Mouse (Mus musculus): Measurements from ENCODE around the gene Plxnc1.
A peak's percentile ranks its signal among the peaks of the same experiment; 100 is the strongest.

Plxnc1 gene

DNA sequence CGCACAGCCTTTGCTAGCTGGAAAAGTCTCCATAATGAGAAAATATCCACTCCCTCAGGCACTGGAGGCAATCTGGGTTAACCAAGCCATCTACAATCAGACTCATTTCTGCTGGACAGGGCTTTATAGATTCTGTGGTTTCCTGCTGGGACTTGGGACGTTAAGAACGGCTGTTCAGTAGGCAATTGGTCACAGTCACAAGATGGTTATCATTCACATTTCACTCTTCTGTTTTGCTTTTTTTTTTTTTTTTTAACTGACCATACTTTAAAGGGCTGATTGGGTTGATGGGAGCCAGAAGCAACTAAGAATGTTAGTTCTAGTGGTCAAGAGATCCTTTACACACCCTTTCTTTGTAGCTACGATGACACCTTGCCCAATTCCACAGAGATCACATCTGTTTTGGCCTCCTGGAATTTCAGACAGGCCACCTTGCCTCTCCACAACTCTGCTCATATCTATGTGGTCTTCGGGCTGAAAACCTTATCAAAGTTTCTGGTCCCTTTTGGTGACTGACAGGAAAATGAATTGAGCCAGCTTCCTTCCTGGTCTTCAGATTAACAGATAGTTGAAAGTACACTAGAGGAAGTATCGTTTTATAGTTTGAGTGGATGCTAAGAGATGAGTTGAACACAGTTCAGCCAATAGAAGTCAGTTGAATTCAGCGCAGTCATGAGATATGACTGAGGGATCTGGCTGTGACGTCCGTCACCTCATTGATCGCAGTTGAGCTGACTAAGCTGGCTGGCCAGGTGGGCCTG is 3.5 kb upstream of the Plxnc1 start:
- DNase-seq (ENCODE audit: low read depth, low spot score) = no peak

DNA sequence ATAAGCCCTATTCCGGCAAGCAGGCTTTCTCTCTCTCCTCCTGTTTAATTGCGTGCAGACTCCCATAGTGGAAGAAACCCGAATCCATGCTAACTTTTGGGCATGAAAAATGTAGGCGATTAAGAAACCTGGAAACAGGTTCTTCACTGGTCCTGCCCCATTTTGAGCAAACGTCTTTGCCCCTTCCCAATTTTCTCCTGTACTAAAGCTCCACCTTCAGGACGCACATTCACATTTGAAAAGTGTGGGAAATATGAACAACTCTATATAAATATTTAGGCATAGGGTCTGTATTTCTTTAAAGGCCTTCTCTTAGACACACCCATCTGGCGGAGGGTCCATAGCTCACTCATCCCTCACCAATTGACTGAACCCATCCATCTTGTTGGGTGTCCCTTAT is 2.8 kb upstream of the Plxnc1 start:
- no peak for DNase-seq (ENCODE audit: low read depth, low spot score)

GRCm38 (mm10) chr10:94945206-94945711 is 624 bp upstream of the Plxnc1 start:
- no peak for DNase-seq (ENCODE audit: low read depth, low spot score)

DNA sequence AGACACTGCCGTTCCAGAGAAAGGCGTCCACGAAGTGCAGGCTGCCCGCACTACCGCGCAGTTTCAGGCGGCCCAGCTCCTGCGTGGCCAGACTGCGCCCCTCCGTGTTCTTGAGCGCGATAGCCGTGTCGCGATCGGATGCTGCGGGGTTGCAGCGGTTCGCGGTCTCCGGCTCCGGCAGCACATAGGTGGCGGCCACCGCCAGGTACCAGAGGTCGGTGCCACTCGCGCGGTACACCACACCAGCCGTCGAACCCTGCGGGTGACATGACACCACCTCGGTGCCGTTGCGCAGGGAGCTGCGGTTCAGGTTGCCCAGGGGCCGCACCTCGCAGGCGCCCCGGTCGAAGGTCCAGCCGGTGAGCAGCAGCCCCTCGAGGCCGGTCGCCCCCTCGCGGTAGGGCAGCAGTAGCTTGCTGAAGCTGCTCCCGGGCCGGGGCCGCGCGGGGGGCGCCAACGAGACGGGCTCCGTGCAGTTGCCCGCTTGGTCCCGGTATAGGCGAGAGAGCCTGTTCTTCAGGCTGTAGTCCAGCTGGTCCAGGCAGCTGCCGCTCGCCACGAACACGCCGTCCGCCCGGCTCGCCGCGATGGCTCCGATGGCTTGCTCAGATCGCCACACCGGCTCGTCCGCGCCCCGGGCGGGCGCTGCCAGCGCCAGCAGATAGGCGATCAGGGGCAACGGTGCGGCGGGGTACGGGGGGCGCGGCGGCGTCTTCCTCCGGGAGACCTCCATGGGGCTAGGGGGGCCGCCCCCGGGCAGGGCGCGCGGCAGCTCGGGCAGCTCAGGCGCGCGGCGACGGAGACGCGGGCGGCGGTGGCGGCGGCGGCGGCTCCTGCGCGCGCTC is 567 bp downstream of the Plxnc1 start:
- peak; percentile 75 for DNase-seq (ENCODE audit: low read depth, low spot score)

- peak; percentile 33 for DNase-seq (ENCODE audit: low read depth, low spot score)
These were observed 1.2 kb downstream of the Plxnc1 start for GRCm38 (mm10) chr10:94943401-94943845.

DNA sequence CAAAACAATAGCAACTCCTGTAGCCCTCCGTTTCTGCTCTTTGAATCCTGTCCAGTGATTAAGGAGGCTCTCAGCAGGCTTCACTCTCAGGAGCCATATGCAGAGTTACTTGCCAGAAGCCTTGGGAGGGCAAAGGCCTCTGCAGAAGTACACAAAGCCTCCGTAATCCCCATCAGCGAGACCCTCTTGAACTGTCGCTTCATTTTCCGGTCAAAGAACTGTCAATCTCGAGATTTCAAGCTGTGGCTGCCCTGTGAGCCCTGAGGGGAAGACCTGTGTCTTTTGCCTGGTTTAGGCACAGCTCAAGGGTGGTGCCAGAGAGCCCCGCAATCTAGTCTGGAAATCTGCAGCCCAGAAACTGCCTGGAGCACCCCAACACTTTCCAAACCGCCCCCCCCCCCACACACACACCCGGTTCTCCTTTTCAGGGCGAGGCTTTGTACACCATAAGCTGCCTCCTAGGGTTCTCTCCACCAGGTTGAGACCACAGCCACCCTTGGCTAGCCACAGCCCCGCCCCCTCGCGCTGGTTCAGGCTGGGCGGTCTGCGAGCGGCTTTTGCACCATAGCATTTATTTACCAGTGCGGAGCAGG is 2.1 kb downstream of the Plxnc1 start:
- peak; percentile 66 for DNase-seq (ENCODE audit: low read depth, low spot score)

DNA sequence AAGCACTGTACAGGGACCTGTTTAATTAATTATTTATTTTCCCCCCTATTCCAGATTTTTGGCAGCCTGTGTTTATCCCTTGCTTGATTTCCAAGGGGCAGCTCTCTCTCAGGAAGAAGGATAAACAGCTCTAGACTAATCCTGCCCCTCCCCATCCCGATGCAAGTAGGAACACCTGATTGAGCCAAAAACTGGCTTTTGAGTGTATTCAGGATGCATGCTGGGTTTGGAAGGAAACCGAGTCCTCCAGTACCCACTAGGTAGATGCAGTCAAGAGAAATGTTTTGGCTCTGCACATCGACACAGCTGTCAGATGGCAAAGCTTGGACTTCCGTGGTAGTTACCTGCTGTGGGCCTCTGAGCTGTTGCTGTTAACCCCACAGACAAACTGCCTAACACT is 3.1 kb downstream of the Plxnc1 start:
- DNase-seq (ENCODE audit: low read depth, low spot score) = no peak

DNA sequence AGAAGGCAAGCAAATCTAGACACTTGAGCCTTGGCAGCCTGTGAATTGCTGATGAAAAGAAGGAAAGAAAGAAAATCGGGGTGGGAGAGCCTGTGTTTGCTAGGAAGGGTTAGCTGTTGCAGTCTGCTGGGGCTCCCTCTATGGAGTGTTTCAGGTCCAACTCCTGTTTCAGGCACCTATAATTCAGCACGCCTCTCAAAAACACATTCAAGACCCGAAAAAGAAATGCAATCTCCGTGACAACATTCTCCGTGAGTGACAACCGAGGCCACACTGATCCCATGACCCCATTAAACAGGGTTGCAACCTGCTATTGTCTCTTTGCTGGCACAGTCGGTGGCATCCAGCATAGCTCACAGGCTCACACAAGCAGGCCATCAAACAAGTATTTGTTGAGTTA is 3.8 kb downstream of the Plxnc1 start:
- no peak for DNase-seq (ENCODE audit: low read depth, low spot score)

DNA sequence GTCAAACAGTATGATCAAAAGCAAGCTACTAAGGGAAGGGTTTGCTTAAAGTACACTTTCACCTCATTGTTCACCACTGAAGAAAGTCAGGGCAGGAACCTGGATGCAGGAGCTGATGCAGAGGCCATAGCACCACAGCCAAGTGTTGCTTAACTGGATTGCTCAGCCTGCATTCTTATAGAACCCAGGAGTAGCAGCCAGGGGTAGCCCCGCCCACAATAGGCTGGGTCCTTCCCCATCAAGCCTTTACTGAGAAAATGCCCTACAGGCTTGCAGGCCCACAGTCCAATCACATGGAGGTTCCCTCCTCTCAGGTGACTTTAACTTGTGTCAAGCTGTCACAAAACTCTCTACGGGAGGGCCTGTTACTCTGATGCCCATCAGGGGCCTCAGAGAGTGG is 4.6 kb downstream of the Plxnc1 start:
- DNase-seq (ENCODE audit: low read depth, low spot score) = no peak

DNA sequence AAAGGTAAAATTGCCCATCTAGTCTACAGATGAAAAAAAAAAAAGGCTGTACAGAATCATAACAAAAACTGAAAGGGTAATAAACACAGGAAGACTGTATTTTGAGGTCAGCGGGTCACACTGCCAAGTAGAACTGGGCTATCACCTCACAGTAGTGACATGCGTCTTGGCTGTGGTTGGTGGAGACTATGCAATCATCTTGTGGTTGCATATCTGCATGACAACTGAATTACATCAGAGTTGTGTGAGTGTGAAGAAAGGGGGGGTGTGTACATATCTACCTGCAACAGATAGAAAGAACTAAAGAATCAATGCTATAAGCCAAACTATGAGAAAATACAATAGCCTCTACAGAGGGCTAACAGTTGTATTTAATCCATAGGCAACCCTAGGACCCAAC is 5.7 kb downstream of the Plxnc1 start:
- no peak for DNase-seq (ENCODE audit: low read depth, low spot score)

DNA sequence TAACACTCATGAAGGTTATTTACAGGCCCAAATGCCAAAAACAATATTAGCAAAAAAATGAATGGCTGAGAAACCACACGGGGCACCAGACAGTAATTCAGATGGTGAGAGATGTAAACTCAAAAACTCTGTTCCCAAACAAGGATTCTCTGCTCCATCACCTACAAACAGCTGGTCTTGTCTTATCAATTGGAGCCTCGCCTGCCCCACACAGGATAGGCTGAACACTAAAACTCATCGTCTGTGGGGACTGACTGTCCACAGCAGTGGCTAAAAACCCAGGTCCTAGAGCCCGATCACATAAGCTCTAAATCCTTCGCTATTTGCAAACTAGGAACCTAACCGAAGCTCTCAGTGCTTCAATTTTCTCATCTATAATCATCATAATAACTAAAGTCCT is 6.3 kb downstream of the Plxnc1 start:
- no peak for DNase-seq (ENCODE audit: low read depth, low spot score)

DNA sequence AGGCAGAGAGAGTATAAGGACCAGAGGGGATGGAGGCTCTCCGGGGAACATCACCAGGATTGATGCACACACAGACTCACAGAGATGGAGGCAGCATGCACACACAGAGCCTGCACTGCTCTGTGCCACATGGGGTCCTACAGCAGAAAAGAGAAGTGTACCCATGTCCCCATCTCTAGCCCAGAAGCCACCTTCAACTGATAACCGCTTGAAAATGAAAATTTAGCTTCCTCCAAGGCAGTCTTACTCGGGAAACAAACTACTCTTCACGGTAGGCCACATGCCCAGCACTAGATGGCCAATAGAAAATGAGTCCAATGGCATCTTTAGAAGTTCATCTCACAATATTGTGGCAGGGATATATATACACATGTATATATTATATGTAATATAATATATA is 9.4 kb downstream of the Plxnc1 start:
- no peak for DNase-seq (ENCODE audit: low read depth, low spot score)

DNA sequence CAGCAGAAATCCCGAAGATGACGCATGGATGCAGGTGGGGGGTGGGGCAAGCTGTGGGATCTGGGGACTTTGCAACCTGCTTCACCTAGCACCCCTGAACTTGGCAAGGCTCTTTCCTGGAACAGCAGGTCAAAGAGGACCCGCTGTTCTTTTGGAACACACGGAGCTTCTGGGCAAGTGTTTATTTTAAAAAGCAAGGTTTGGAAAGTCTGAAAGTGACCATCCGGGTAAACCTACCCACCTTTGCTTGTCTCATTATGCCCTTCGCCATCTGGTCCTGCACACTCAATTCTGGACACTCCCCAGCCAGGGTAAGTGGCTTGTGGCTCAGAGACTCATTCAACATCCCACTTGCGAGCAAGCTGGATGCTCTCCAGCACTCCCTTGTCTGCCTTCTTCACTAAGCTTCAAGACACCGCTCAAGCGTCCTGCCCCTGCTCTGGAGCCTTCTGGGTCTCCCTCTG is 10.5 kb downstream of the Plxnc1 start:
- no peak for DNase-seq (ENCODE audit: low read depth, low spot score)

DNA sequence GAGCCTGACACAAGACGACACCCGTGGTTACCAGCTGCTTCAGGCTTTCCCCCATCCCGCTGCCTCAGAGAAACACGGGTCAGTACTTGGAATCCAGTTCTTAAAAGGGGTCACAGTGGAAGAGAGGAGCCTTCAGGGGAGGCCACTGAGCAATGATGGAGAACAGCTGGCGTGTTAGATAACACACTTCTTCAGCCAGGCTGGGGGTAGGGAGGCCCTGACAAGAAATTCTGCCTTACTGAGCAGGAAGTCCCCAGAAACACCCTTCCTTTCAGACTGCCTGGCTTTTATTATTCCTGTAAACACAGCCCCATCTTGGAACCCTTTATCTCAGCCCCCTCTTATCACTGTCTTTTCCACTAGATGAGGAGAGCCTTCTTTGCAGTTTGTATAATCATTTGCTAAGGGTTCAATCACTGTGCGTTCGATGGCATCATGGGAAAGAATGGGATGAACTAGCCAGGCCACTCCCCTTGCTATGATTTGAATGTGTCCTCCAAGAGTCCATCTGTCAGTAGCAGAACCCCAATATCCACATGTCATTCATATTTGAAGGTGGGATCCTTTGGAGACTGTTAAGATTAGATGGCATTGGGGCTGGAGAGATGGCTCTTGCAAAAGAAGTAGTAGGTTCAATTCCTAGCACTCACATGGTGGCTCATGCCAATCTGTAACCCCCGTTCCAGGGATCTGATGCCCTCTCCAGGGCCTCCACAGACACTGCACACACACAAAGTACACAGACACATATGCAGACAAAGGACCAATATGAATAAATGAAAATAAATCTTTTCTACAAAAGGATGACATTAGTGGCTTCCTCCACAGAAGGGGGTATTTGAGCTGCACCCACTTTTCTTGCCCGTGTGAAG is 12.4 kb downstream of the Plxnc1 start:
- peak; percentile 14 for DNase-seq (ENCODE audit: low read depth, low spot score)

DNA sequence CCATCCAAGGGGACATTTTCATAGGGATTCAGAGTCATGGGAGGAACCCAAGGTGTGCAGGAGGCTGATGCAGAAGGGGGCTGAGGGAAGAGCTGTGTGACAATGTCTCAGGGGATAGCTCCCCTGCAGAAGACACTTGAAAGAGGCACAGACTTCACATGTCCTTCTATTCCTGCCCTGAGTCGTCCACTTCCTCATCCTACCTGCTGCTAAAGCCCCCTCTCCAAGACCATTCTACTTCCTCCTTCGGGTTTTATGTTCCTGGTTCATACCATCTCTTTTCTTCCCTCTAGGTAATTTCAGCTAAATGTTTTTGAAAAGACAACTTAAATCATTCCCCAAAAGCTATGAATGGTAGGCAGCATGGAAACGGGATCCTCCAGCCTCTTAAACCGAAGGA is 16.5 kb downstream of the Plxnc1 start:
- no peak for DNase-seq (ENCODE audit: low read depth, low spot score)

- DNase-seq (ENCODE audit: low read depth, low spot score) = no peak
These were observed 18.3 kb downstream of the Plxnc1 start for GRCm38 (mm10) chr10:94926297-94926696.

GRCm38 (mm10) chr10:94924878-94925277 is 19.8 kb downstream of the Plxnc1 start:
- DNase-seq (ENCODE audit: low read depth, low spot score) = no peak

DNA sequence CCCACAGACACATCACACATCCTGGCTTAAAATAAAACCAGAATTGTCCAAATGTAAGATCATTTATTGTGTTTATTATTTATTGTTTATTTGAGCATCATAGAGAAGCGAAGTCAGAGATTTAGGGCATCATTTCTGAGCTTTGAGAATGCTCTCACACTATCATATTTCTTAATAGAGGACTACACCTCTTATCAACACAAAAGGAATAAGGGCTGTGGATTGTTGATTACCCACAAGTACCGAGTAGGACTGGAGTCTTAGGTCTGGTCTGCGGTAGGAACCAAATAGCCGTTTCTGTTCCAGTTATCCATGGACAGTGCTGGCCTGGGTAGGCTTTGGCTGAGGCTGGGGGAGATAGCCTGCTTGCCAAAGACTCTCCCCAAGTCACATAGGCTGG is 20.2 kb downstream of the Plxnc1 start:
- DNase-seq (ENCODE audit: low read depth, low spot score) = no peak

DNA sequence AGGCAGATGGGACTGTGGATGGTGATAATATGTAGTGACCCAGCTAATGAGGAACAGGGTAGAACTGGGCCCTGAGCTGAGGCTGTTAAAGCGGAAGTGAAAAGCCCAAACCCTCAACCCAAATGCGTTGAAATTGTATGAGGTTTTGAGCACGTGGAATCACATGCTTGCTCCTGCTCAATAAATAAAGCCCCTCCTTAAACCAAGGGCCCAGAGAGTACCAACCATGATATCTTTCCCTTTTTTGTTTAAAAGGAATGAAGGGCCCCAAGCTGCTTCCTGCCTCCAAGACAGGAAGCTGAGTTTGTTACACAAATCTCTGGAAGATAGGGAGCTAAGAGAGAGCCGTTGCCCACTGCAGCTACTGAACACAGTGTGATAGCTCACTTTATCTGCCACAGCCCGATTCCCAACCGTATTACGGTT is 21.3 kb downstream of the Plxnc1 start:
- DNase-seq (ENCODE audit: low read depth, low spot score) = no peak

GRCm38 (mm10) chr10:94922848-94923247 is 21.8 kb downstream of the Plxnc1 start:
- no peak for DNase-seq (ENCODE audit: low read depth, low spot score)

DNA sequence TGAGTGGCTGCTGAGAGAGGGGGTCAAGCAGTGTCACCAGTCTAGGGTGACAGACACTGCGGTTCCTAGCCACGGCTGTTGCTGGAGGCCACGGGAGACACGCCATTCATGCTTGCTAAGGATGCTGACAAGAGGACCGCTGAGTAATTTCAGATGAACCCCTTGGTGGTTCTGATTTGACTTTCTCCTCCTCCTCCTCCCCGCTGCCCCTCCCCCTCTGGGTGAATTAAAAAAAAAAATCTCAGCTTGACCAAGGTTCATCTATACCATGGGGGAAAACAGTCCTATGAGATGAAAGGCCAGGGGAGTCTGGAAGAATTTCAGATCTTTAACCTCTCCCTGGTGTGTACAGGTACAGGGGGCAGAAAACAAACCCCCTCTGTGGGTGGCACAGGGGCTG is 22.9 kb downstream of the Plxnc1 start:
- DNase-seq (ENCODE audit: low read depth, low spot score) = no peak

All from CD4-positive, CD25-positive, alpha-beta regulatory T cell, adult 2 months (primary cell).